Mouse (Mus musculus) CH12.LX (cell line): ENCODE data around the gene Mrps35. TPM values are rescaled to one million over a fixed set of nuclear protein-coding genes. Genes with fewer than 3 reads are reported as not detected.

Source experiments
- DNase-seq: peaks from one replicate; pipeline ENCODE4 v3.0.0-alpha.2; 2013; ENCODE audit errors: extremely low read depth
- H3K27ac ChIP-seq: 2 replicates; pipeline ENCODE4 v1.5.1; 2012; ENCODE audit warnings: low read depth, mild to moderate bottlenecking, control low read depth, moderate library complexity; ENCODE audit not compliant: insufficient read depth
- H3K27me3 ChIP-seq: replicated peaks from 2 replicates; pipeline ENCODE3; 2012; ENCODE audit warnings: inconsistent platforms
- H3K36me3 ChIP-seq, 2 experiments: replicated peaks in 1 of 2; 2 replicates each; pipeline versions ENCODE3 to v1.6.1; 2012; ENCODE audit warnings: inconsistent platforms in 1 of 2, low read length in 1 of 2, mild to moderate bottlenecking in 1 of 2, mixed read lengths in 1 of 2, moderate library complexity in 1 of 2; ENCODE audit not compliant: control insufficient read depth in 1 of 2, insufficient read depth in 1 of 2
- H3K4me1 ChIP-seq, 2 experiments: 2 replicates each; pipeline ENCODE4 v1.6.1; 2012; ENCODE audit warnings: inconsistent platforms in 1 of 2, moderate library complexity in 1 of 2; ENCODE audit not compliant: insufficient read depth in 2 of 2, control insufficient read depth in 1 of 2
- H3K4me2 ChIP-seq: 2 replicates; pipeline ENCODE4 v1.6.1; 2012; ENCODE audit warnings: low read depth, mild to moderate bottlenecking, control low read depth; ENCODE audit not compliant: poor library complexity, insufficient read depth, severe bottlenecking
- H3K4me3 ChIP-seq, 3 experiments: fragments of 150-350 bp in 1 of 3; sonication (generic) in 1 of 3; replicated peaks in 1 of 3; 2 replicates each; pipeline versions ENCODE3 to v1.5.1; 2011 to 2012; ENCODE audit warnings: low read depth in 2 of 3, low read length in 2 of 3, mild to moderate bottlenecking in 2 of 3, moderate library complexity in 2 of 3, control low read depth in 1 of 3, improper control_type of control experiment in 1 of 3, inconsistent platforms in 1 of 3, mixed read lengths in 1 of 3; ENCODE audit not compliant: poor library complexity in 1 of 3
- H3K79me2 ChIP-seq: replicated peaks from 2 replicates; pipeline ENCODE4 v1.6.1; 2012; ENCODE audit warnings: mild to moderate bottlenecking, moderate library complexity; ENCODE audit not compliant: control insufficient read depth, poor library complexity, insufficient read depth, severe bottlenecking; ENCODE audit errors: extremely low read depth
- H3K9ac ChIP-seq: 2 replicates; pipeline ENCODE4 v1.6.1; 2012; ENCODE audit warnings: low read depth, mild to moderate bottlenecking, control low read depth, moderate library complexity; ENCODE audit not compliant: insufficient read depth
- H3K9me3 ChIP-seq: replicated peaks from 2 replicates; pipeline ENCODE3; 2012; ENCODE audit warnings: low read length, inconsistent platforms, mixed read lengths
- BHLHE40 ChIP-seq: IDR thresholded peaks from 2 replicates; pipeline ENCODE4 v1.6.1; 2011; ENCODE audit warnings: mild to moderate bottlenecking, low read depth, low read length, improper control_type of control experiment
- CHD1 ChIP-seq: IDR thresholded peaks from 2 replicates; pipeline ENCODE4 v1.6.1; 2012; ENCODE audit warnings: low read depth, low read length, improper control_type of control experiment, inconsistent platforms
- E2F4 ChIP-seq: IDR thresholded peaks from 2 replicates; pipeline ENCODE4 v1.6.1; 2011; ENCODE audit warnings: low read depth, low read length, improper control_type of control experiment; ENCODE audit not compliant: insufficient replicate concordance
- ETS1 ChIP-seq: conservative IDR thresholded peaks from 2 replicates; pipeline ENCODE4 v1.6.1; 2012; ENCODE audit warnings: low read depth, mild to moderate bottlenecking, inconsistent platforms, low read length, improper control_type of control experiment, moderate library complexity
- GABPA ChIP-seq: IDR thresholded peaks from 2 replicates; pipeline ENCODE4 v1.6.1; 2012; ENCODE audit warnings: low read depth, low read length, improper control_type of control experiment, inconsistent platforms; ENCODE audit not compliant: insufficient replicate concordance
- JUND ChIP-seq: conservative IDR thresholded peaks from 2 replicates; pipeline ENCODE4 v1.6.1; 2011; ENCODE audit warnings: low read depth, low read length, improper control_type of control experiment
- KAT2A ChIP-seq: IDR thresholded peaks from 2 replicates; pipeline ENCODE4 v1.6.1; 2012; ENCODE audit warnings: low read length, improper control_type of control experiment, inconsistent platforms; ENCODE audit not compliant: insufficient replicate concordance
- MAZ ChIP-seq: IDR thresholded peaks from 2 replicates; pipeline ENCODE4 v1.6.1; 2012; ENCODE audit warnings: low read depth, mild to moderate bottlenecking, inconsistent platforms, low read length, improper control_type of control experiment, moderate library complexity
- MXI1 ChIP-seq: IDR thresholded peaks from 2 replicates; pipeline ENCODE4 v1.6.1; 2011; ENCODE audit warnings: mild to moderate bottlenecking, low read depth, low read length, improper control_type of control experiment
- NRF1 ChIP-seq: IDR thresholded peaks from 2 replicates; pipeline ENCODE4 v1.6.1; 2014; ENCODE audit warnings: low read depth, mild to moderate bottlenecking, inconsistent platforms, low read length, improper control_type of control experiment, moderate library complexity
- POLR2A ChIP-seq: IDR thresholded peaks from 2 replicates; pipeline ENCODE4 v1.6.1; 2011; ENCODE audit warnings: low read depth, mild to moderate bottlenecking, improper control_type of control experiment, low read length
- POLR2AphosphoS2 ChIP-seq: IDR thresholded peaks from 2 replicates; pipeline ENCODE4 v1.6.1; 2011; ENCODE audit warnings: low read depth, low read length, improper control_type of control experiment
- RAD21 ChIP-seq: IDR thresholded peaks from 2 replicates; pipeline ENCODE4 v1.6.1; 2011; ENCODE audit warnings: low read depth, mild to moderate bottlenecking, low read length, improper control_type of control experiment, moderate library complexity
- TCF12 ChIP-seq: IDR thresholded peaks from 2 replicates; pipeline ENCODE4 v1.6.1; 2014; ENCODE audit warnings: low read depth, mild to moderate bottlenecking, inconsistent platforms, low read length, improper control_type of control experiment
- USF1 ChIP-seq: IDR thresholded peaks from 2 replicates; pipeline ENCODE4 v1.6.1; 2014; ENCODE audit warnings: low read depth, mild to moderate bottlenecking, inconsistent platforms, low read length, improper control_type of control experiment
- USF2 ChIP-seq: conservative IDR thresholded peaks from 2 replicates; pipeline ENCODE4 v1.6.1; 2011; ENCODE audit warnings: low read depth, low read length, improper control_type of control experiment
- ZC3H11A ChIP-seq: IDR thresholded peaks from 2 replicates; pipeline ENCODE4 v1.6.1; 2012; ENCODE audit warnings: low read depth, mild to moderate bottlenecking, inconsistent platforms, low read length, improper control_type of control experiment
- ZKSCAN1 ChIP-seq: IDR thresholded peaks from 2 replicates; pipeline ENCODE4 v1.6.1; 2012; ENCODE audit warnings: low read depth, inconsistent platforms, low read length, improper control_type of control experiment, borderline replicate concordance
- ZNF384 ChIP-seq: IDR thresholded peaks from 2 replicates; pipeline ENCODE4 v1.6.1; 2012; ENCODE audit warnings: low read depth, low read length, improper control_type of control experiment, inconsistent platforms
- dilution Hi-C: fragments of 300-500 bp; cut with MboI; formaldehyde crosslinking; loops from 2 replicates; pipeline ENCODE4 v1.14.3; 2020; ENCODE audit warnings: low sequenced_read_pairs; ENCODE audit not compliant: extremely low pct_unique_long_range_greater_than_20kb, extremely low pct_ligation_motif_present
- in situ Hi-C: fragments of 300-500 bp; cut with MboI; formaldehyde crosslinking; loops from 3 replicates; pipeline ENCODE4 v1.14.3; 2019; ENCODE audit warnings: low sequenced_read_pairs, low pct_ligation_motif_present, low pct_unique_long_range_greater_than_20kb, mixed read lengths
- polyA plus RNA-seq: library from polyadenylated mRNA; unstranded; fragments of >175 nt; gene quantifications from 2 replicates; pipeline ENCODE4 v1.2.1, GENCODE M21; 2012; ENCODE audit warnings: low read depth; ENCODE audit not compliant: insufficient read length
- total RNA-seq, 2 experiments: library from RNA; depleted of rRNA; stranded (reverse); fragments of 300-350 nt in 1 of 2; fragments of >200 nt in 1 of 2; gene quantifications; 2 replicates each; pipeline ENCODE4 v1.2.3; 2012 to 2014

The Mrps35 gene
- total and polyA plus RNA-seq, 3 experiments: 36.6 to 141 (median 84.2) TPM

GRCm38 (mm10) chr6:147085398-147086040 lies 43.0 kb downstream of the Mrps35 start:
- Histone ChIP-seq H3K27ac (no peak overlapping the region), H3K4me3 (no peak overlapping the region), H3K4me2 (no peak overlapping the region), H3K9me3 (no peaks in the 10 kb centered on the region), H3K79me2 (no peaks in the 10 kb centered on the region), H3K4me1 (peaks cover 4 to 14% of the 10 kb centered on the region in 2 experiments; a peak in 3 of 4 replicates), H3K36me3 (no peaks in the 10 kb centered on the region), H3K27me3 (no peaks in the 10 kb centered on the region), H3K9ac (no peak overlapping the region)
- DNase-seq: no peak
- dilution Hi-C loops: no loop called here
- in situ Hi-C loops: no loop called here
- TF ChIP-seq USF1 (no peak), POLR2AphosphoS2 (no peak), TCF12 (no peak), CHD1 (no peak), USF2 (no peak), MXI1 (no peak), E2F4 (no peak), GABPA (no peak), JUND (no peak), KAT2A (no peak), RAD21 (no peak), ETS1 (no peak), MAZ (no peak), NRF1 (no peak), ZKSCAN1 (no peak), BHLHE40 (no peak), ZNF384 (no peak)

- no peak within 1 kb of the TSS for H3K27ac ChIP-seq
- dilution Hi-C loops: no loop called here
- no peak within 1 kb of the TSS for H3K4me3 ChIP-seq
- H3K36me3 ChIP-seq: no peaks in the 10 kb centered on the region
- H3K9me3 ChIP-seq: no peaks in the 10 kb centered on the region
- no peak within 1 kb of the TSS for H3K9ac ChIP-seq
- peaks cover 1% of the 10 kb centered on the region for H3K79me2 ChIP-seq
- peaks cover 6 to 17% of the 10 kb centered on the region in 2 experiments; a peak in 3 of 4 replicates for H3K4me1 ChIP-seq
- no peaks in the 10 kb centered on the region for H3K27me3 ChIP-seq
- DNase-seq: no peak
- no peak within 1 kb of the TSS for H3K4me2 ChIP-seq
- TF ChIP-seq POLR2A (no peak), E2F4 (no peak), CHD1 (no peak), MXI1 (no peak), ZNF384 (no peak), ZC3H11A (no peak)
- in situ Hi-C loops: no loop called here
These were observed 44.1 kb downstream of the Mrps35 start, which contains the start of gene Mansc4 for GRCm38 (mm10) chr6:147086594-147087225. Gene Mansc4 (minus strand): TSS chr6:147087032.
